Mouse (Mus musculus): ENCODE measurements around the gene Nckap5.

DNA sequence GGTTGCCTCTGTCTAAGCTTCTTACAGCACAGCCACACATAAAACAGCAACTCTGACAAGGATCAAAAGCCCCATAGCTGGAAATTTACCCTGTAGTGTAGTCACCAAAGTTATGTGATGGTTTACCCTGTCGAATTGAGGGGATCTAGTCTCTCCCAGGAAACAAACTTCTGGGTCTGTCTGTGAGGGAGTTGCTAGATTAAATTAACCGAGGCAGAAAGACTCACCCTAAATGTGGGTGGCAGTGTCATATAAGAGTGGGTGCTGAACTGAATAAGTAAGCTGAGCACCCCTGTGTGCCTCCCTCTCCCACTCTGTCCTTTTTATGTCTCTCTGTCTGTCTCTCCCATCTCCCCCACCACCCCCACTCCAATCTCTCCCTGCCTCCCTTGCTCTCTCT, 425.1 kb downstream of the Nckap5 start:
- TF ChIP-seq CTCF (IDR thresholded peaks at IDR 0.05; ENCODE audit: low read depth, low read length) (no peak), POLR2A (IDR thresholded peaks at IDR 0.05; ENCODE audit: extremely low read depth, insufficient read depth, low read length) (no peak)

Measured in liver, adult 2 months (tissue).